Mouse (Mus musculus) adrenal gland (tissue): ENCODE measurements around the gene Guk1.

ENCODE experiments used
- intact Hi-C: fragments of 180-260 bp; cut with DNase I; formaldehyde crosslinking; loops from one replicate; pipeline ENCODE4 v1.15.1; 2025
- long read RNA-seq, 2 experiments: library from polyadenylated mRNA; unstranded; transcript quantifications; one replicate each; pipeline ENCODE4 v2.0.0; 2020; ENCODE audit warnings: borderline replicate concordance in 1 of 2; ENCODE audit not compliant: insufficient replicate concordance in 1 of 2

Gene Guk1
- long read RNA-seq, experiment 1, transcript Guk1-204 (8 exons, 1,078 nt), result major isoform, 70 of 76 reads
- long read RNA-seq, experiment 1, partial matches to known transcripts, result 1 of 76 reads
- long read RNA-seq, experiment 1, other reads (novel, unspliced or antisense), result 4 of 76 reads
- long read RNA-seq, experiment 2, transcript Guk1-204 (8 exons, 1,078 nt), result major isoform, 109 of 133 reads
- long read RNA-seq, experiment 2, partial matches to known transcripts, result 2 of 133 reads
- long read RNA-seq, experiment 2, other reads (novel, unspliced or antisense), result 22 of 133 reads

DNA sequence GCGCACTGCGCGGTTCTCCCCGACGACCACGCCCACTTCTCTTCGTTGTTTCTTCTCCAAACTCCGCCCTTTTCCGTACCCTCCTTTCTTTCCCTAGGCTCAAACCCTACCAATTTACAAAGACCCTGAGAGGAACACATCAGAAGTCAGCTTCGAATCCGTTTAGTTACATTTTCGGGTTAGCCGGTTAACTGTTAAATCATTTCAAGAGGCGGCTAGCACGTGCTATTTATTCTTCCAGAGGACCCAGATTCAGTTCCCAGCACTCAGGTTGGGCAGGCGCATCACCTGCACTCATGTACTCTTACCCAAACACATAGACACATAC is at the start of gene Guk1:
Guk1 (minus strand) TSS at position 154 of the 328 bp plus-strand sequence.
- intact Hi-C loops, result no loop called here

DNA sequence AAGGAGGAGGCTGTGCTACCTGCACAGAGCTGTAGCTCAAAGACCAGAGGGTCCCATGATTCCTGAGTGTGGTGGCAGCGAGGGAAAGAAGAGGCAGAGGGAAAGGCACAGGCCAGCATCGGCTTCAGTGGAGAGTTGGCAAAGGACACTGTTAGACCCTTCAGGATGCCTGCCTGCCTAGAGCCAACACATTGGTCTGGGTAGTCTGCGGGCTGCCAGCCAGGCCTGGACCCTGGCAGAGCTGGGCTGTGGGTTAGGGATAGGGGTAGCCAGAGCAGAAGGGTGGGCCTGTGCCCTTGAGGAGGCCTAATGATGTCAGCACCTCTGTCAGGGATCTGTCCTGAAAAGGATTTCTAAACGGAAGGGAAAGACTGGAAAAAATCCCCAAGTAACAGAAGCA is 47.8 kb upstream of the Guk1 start:
- intact Hi-C loops, result loop anchor here (2.0 to 5.0 kb wide), 2 partner anchors 53 to 248 kb away; no protein-coding TSS in a partner anchor

DNA sequence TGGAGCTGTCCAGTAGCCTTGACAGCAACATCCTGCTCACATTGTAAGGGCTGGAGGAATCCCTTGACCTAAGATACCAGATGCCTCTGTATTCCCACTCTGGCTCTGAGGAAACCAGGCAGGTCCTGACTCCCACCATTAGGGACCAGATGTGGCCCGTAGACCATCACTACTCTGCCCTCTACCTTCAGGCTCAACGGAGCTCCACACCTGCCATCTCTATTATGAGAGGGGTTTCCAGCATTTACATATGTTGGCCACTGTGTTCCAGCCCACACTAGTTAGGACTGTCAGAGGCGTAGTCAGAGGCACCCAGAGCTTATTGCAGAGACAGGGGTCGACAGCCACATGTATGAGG is 47.4 kb upstream of the Guk1 start:
- intact Hi-C loops, result loop anchor here (2.0 to 5.0 kb wide), 2 partner anchors 53 to 248 kb away; no protein-coding TSS in a partner anchor

DNA sequence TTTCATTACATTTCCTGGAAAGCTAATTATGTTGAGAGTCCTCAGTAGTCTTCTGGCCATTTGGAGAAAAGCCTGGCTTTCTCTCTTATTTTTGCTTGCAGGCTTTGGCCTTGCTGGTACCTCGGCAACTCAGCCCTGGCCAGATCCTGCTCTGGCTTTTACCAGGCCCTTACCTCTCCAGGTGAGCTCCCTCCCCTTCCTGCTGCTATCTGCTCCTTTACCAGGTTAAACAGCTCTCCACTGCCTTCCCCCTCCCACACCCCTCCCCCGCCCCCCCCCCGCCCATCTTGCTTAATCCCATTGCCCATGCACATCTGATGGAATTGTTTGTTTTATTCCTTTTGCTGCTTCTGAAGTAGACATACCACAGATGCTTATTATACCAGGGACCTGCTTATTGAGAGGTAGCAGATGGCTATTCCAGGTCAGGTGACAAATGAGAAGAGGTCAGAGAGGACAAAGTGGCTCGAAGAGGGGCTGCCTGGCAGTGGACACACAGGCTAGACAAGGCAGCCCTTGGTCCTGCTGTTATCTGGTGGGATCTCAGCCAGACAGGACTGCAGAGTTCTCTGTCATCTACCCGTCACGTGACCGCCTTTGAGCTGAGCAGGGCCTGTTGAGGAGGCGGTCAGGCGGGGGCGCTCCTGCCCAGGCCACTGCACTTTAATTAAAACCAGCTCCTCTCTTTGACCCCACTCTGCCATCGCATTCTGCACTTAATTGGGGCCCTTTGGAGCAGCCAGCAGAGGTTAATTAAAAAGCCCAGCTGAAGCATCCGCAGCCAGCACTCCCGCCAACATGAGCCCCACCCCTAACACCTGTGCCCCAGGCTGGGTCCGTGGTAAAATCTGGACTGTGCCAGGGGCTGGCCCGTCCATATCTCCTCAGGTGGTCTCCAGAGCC is 46.8 kb upstream of the Guk1 start:
- intact Hi-C loops, result loop anchor here (2.0 to 5.0 kb wide), 2 partner anchors 54 to 249 kb away; no protein-coding TSS in a partner anchor

DNA sequence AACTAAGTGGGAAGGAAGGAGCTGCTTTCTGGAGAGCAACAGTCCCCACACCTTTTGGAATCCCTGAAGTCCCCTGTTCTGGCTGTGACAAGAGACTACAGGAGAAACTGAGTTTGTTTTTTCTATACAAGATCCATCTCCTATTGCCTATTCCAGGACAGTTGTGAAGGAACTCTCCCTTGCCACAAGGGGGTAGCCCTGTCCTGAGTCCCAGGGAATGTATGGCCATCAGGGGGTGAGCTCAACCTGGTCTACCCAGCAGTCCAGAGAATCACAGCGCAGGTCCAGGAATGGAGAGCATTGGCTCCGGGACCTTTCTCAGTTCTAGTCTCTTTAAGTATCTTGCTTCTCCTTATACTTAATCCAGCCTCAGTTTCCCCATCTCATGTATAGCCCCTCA is 40.8 kb upstream of the Guk1 start:
- intact Hi-C loops, result no loop called here

DNA sequence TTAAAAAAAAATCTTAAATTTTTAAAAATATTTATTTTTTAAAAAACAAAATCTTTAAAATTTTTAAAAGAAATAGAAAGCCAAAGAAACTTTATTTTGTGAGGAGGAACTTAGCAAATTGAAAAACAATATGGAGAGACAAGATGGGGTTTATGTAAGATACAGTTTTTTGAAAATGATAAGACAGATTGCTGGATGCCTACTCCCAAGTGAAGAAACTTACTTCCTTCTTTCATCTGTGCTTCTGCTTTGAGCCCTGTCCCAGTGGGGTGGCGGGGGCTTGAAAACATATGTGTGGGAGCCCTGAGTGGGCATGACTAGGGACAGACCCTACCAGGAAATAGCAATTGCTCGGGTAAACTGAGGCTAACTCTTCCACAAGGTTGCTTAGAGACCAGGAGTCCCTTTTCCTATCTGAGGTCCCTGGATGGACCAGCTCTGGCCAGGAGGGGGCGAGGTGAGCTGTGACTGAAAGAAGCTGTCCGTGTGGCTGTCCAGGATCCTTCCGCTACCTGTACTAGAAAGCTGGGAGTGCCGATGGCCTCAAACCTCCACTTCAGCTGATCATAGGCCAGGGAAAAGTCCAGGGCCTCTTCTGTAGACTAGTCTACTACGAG is 38.2 kb upstream of the Guk1 start:
- intact Hi-C loops, result no loop called here

DNA sequence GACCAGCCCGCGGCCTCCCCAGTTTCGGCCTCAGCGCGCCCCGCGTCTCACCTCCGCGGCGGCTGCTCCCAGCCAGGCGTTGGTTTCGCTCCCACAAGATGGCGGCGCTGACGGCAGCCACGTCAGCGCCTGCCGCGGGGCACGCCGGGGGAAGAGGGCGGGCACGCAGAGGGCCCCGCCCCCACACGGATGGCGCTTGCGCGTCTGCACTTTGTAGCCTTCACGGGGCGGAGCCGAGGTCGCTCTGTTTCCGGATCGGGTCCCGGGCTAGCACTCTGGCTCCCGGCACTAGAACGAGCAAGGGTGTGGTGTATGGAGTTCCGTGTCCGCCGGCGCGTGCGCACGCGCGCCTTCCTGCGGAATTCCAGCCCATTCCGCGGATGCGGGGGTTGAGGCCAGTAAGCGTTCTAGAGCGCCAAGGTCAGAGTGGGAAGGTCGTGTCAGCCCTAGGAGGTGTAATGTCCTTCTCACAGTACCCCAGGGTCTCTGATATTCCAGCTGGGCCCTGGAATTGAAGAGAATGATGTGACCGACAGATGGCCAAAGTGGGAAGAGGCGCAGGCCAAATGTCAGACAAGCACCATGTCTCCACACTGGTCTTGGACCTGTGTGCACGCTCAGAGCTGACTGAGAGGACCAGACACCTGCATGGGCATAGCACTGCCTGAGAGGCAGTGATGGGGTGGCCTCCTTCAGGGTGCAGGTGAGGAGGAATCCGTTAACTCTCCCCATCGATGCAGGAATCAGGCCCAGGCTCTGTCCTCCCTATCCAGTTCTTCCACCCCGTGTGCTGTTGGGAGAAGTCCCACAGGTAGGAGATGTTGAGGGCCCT is 36.3 kb upstream of the Guk1 start, which contains the start of gene Arf1:
Arf1 (minus strand) TSS at position 149 of the 832 bp plus-strand sequence.
- intact Hi-C loops, result no loop called here

DNA sequence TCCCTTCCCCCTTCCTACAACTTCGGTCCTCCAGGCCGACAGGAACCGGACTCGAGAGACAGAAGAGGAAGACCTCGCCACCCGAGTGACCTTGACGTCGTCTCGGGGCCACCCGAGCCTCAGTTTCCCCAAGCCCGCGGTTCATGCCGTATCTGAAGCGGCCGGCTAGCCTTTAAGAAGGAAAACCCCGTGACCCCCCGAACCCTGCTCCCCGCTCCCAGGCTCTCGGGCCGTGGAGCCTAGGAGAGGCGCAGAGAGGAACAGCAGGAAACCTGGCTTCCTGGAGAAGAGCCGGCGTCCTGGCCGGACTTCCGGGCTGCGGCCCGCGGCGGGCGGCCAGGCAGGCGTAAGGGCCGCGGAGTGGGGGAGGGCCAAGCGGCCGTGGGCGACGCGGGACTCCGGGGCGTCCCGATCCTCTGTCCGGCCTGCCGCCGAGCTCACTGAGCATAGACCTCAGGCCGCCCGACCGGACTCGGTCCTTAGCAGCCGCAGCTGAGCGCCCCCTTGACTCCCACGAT is 35.7 kb upstream of the Guk1 start:
- intact Hi-C loops, result no loop called here

DNA sequence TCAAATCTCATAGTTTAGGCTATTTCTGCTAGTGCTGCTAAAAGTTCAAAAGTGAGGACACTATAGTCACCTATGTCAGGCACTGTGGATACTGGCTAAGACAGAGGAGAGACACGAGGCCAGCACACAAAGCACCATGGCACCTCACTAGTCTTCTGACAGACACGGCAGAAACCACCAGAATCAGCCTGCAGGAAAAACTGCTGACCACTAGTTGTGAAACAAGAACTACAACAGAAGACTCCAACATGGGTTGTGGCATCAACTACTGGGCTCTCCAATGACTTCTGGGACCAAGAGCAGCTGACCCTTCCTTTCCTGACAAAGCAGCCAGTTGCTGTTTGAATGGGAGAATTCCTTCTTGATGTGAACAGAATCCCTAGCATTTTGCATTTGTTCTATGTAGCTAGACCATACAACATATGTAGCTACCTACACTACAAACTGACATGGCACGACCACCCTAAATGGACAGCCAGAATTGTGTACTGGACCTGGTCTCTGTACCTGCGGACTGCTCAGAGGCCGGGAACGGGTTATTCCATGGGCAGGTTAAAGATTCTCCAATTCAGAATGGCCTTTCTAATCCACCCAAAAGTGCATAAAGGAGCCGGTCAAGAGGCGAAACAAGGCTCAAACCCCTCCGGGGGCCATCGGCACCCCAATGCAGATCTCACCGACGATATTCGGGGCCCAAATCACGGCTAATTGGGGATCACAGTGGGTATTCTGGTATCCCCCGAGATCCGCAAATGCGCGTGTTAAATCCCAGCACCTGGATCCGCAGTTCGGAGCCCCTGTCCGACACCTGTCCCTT is 35.0 kb upstream of the Guk1 start:
- intact Hi-C loops, result no loop called here

DNA sequence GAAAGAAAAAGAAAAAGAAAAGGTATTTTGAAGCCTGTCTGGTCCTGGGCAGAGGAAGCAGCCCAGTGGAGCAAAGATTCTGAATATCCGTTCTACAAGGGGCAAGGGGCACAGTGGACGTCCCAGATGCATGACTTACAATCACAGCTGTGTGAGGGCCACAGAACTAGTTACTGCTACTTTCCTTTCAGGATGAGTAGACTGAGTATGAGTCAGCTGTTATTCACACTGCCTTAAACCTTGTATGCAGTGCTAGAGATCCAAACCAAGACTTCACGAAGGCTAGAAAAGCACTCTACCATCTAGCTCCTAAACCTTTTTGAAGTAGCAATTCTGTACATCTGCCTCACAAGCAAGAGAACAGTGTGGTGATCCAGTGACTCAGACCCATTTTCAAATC is 34.2 kb upstream of the Guk1 start:
- intact Hi-C loops, result no loop called here

DNA sequence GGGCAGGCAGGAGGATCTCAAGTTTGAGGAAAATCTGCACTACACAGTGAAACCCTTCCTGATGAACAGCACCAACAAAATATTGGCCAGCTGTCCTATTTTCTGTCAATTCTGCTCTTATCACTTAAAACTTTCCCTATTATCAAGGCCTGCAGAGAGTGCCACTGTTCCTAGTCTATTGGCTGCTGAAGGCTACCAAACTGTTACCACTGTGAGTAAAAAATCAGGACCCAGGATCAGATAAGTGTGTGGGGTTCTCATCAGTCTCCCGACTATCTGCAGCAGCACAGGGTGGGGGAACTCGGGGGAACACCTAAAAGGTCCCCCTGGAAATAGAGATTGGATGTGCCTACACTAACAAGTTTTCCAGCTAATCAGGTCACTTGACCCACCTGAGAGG is 33.2 kb upstream of the Guk1 start:
- intact Hi-C loops, result no loop called here

DNA sequence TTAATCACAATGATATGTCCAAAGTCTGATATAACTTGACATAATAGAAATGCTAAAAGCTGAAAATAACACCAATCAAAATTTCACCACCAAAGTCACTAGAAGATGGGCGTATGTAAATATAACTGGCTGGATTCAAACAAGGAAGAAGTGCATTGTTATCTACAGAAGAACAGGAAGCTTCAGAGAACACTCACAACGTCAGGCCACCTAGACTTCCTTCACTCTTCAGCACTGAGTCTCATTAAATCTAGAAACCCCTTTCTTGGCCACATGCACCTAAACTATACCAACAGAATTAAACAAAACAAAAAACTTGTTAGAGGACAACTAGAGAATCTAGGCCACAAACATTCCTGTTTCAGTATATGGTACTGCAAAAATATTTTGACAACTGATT is 32.5 kb upstream of the Guk1 start:
- intact Hi-C loops, result no loop called here

DNA sequence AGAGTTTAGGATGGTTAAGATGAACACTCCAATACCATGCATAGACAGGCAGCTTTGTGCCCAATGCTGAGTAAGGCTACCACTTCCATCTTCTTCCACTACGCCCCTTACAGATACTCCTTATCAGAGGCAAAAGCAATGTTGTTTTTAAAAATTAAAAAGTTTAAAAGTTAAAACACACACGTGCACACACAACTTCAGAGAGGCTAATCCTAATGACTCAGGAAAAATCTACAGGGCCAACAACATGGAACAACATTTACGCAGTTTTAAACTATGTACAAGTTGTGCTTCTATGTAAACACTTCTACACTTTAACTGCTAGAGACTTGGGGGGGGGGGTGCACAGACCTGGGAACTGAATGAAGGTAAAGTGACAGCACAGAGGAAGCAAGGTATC is 32.0 kb upstream of the Guk1 start:
- intact Hi-C loops, result no loop called here

DNA sequence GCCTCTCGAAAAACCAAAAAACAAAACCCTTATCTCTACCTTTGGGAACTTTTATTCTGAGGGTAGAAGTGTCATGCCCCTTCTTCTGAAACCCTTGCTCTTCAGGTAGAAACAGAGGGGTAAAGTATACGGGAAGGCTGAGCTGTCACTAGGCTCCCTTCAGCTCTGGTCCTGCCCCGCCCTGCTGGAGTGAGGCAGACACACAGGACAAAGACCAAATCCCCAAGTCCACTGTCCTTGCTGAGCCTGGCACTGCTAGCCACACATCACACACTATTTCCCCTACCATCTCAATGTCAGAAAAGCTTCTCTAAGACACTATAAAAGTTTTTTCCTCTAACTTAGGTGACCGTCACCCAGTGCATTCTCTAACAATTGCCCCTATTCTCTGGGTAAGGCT is 30.3 kb upstream of the Guk1 start:
- intact Hi-C loops, result no loop called here

DNA sequence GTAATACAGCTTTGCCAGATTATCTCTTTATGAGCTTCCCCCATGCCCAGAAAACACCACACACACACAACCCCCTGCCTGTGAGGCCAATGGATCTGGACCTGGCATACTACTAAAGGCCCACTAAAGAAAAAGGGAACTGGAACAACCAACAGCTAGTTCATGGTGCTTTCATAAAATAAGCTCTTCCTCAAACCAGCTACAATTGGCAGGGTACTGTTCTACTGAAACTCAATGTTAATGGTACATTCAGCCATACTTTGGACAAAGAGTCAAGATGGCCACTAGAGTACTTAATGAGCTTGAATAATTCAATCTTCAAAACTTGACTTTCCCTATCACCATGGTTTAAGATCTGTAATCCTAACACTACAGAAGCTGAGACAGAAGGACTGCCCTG is 29.6 kb upstream of the Guk1 start:
- intact Hi-C loops, result no loop called here

DNA sequence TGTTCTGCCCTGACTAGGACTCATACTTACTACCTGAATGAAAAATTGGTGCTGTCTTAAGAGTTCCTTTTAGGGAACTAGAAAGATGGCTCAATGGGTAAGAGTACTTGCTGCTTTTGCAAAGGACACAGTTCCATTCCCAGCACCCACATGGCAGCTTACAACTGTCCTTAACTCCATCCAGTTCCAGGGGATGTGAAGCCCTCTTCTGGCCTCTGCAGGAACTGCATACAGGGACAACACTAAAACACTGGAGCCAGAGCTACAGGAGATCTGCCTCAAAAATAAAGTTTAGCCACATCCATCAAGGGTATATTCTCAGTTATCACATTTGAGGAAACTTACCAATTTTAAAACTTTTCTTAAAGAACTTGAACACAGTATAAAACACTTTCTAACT is 27.1 kb upstream of the Guk1 start:
- intact Hi-C loops, result no loop called here

DNA sequence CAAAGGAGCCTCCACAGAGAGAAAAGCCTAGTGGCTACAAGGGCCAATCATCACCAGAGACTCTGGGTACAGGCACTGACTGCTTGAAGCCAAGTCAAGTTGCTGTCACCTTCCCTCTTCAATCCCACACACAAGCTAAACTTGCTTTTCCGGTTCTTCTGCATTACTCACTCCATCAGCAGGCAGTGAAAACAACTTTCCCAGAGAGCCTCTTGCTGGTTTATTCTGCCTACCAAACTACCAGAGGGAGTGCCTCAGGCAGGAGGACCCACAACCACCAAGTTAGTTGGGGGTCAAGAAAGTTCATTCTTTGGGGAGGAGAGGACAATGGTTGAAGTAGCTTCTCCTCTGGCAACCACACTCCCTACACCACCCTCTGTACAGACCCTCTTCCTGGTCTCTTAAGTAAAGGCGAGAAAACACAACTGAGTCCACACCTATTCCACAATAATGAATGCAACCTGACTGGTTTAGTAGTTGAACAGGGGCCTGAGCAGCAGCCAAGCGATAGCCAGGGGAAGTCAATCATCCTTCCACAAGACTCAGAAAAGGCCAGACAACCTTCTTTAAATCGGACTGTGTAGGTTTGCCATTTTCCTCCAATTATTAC is 26.5 kb upstream of the Guk1 start:
- intact Hi-C loops, result no loop called here

DNA sequence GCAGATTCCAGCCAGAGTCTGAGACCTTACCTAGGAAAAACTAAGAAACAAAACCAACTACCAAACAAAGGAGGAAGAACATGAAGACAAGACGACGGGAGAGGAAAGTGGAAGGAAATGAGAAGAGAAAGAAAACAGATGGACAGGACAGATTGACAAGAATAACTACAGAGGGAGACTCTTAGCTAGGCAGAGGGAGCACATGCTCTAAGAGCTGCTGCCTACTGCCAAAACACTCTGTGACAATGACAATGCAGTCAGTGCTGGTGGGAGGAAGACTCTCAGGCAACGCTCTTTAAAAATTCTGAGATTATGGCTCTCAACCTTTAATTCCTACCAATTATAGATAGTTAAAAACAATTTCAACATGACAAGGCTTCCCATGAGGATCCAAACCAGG is 24.9 kb upstream of the Guk1 start:
- intact Hi-C loops, result no loop called here

DNA sequence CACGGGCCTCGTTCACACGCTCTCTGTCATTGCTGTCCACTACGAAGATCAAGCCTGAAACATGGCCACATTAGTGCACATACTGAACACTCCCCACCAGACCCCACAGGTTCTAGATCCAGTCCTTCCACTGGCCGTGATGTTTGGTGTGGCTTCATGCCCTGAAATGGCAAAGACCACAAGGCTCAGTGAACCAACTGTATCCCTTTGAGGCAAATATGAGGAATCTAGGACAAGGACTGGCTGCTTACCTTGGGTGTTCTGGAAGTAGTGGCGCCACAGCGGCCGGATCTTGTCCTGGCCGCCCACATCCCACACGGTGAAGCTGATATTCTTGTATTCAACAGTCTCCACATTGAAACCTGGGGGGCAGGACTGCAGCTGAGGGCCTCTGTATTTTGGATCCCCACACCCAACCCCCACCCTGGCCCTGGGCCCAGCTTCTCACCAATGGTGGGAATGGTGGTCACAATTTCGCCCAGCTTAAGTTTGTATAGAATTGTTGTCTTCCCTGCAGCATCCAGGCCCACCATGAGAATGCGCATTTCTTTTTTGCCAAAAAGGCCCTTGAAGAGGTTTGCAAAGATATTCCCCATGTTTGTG is 21.0 kb upstream of the Guk1 start:
- intact Hi-C loops, result no loop called here
